Mouse (Mus musculus) neural tube, embryonic 10.5 days (tissue): Measurements from ENCODE around the gene Tmed3.

ENCODE experiments used
- DNase-seq: peaks from one replicate; pipeline ENCODE4 v3.0.0-alpha.2; 2017; ENCODE audit warnings: low spot score; ENCODE audit errors: extremely low spot score

Gene Tmed3

DNA sequence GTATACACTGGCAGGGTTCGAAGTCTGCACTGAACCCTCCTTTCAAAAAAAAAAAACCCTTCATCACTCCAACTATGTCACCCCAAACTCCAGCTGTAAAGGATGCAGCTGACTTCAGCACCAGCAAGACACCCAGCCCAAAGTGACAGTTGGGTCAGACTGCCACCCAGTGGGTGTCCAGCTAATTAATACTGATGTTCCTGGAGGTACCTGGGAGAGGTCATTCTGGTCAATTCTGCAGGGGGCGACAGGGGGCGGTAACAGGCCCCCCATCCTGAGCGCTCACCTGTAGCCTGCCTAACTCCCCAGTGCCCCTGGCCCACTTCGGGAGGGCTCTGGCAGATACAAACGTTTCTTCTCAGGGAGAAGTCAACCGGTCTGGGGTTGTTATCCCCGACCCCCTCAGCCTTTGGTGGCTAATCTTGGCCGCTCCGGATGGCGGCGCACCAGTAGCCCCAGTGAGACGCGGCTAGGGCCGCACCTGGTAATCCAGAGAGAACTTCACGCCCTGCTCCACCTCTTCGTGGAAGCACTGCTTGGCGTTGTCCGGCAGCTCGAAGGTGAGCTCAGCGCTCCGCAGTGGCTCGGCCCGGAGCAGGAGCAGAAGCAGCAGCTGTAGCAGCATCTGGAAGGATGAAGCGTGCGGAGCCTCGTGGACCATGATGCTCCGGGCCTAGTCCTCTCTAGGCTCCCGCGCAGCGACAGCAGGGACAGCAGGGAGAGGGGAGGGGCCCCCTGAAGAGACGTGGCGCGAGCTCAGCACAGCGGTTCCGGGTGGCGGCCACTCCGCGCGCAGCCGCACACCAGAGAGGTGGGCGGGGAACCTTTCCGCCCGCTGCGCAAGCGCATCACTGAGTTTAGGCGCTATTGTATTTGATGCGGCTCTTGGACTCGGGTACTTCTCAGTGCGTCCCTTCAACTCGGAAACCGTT is at the start of gene Tmed3:
TSS of gene Tmed3 (minus strand) at position 804 of the 932 bp plus-strand sequence.
- DNase-seq: peak; percentile 85

DNA sequence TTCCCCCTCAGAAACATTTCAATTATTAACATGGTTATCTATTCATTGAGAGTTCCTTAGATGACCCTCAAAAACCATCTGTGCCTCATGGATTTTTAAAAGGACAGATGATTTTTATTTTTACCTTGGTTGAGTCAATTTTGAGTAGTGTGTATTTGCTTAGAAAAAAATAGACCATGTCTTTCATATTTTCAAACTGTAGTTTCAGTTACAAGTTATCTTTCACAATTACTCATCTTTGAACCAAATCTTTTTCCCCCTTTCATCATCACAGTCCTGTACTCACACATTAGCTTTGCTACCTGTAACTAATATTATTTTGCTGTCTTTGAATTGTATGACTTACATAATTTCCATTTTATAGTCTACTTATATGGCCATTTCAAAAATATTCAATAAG is 35.2 kb upstream of the Tmed3 start:
- DNase-seq: no peak

DNA sequence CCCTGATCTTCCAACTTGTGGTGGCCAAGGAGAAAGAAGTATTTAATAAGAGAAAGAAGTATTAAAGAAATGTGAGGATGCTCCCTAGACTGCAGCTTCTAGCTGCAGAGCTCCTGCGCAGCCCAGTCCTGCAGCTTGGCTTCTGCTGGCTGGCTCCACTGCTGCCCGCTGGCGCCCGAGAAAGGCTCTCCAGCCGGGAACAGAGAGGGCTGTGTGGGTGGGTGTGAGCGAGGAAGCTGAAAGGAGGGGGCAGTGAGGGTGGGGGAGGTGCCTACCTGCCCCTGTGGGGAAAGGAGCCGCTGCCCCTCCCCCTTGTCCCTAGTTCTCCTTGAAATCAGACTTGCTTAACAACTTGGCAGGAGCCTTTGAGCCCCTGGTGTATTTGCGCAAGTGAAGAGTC is 33.4 kb upstream of the Tmed3 start, which contains the start of gene Ankrd34c:
TSS of gene Ankrd34c (minus strand) at position 181 of the 400 bp plus-strand sequence.
- no peak for DNase-seq

DNA sequence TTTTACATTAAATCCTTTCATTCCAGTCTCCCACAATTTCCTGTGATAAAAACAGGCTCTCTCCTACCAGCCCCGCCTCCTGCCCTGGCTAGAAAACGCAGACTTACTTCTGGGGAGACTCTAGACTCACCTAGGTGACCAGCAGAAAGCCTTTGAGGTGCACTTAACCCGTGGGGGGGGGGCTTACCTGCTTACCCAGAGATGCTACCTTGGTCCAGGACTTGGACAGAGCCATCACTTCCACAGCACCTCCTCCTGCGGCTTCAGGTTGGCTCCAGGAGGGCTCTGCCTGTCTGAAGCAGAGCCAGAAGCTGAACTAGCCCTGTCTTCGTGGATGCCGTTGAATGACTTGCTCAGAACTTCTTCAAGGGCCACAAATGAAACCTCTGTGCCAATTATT is 33.0 kb upstream of the Tmed3 start:
- no peak for DNase-seq

DNA sequence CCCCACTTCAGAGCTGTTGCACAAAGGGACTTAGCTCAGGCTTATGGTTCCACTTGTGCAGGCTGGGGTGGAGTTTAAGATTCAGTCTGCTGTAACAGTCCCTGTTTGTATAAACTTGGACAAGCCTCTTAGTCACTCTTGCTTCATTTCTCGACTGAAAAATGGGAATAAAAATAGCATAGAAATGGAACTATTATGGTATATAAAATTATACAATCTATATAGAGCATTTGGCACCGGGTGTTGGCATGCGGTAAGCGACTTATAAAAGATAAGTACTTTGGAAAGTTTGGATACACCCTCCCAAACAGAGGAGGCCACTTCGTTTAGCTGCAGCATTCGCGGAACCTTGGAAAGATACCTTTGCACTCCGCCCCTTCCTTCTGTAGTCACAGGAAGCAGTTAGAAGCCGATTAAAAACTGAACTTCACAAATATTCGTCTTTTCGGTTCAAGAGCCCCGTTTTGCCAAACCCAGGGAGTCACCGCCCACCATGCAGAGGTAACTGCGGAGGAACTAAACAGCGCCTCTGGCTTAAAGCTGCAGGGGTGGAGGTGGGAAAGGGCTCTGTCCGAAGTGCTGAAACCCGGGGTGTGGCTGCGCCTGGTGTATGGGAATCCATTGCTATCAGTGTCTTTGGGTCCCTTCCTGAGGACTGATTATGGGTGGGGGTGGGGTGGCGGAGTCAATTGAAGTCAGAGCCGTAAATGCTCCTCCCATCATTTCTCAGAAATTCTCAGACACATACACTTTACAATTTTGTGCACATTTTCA is 32.3 kb upstream of the Tmed3 start:
- peak; percentile 57 for DNase-seq

DNA sequence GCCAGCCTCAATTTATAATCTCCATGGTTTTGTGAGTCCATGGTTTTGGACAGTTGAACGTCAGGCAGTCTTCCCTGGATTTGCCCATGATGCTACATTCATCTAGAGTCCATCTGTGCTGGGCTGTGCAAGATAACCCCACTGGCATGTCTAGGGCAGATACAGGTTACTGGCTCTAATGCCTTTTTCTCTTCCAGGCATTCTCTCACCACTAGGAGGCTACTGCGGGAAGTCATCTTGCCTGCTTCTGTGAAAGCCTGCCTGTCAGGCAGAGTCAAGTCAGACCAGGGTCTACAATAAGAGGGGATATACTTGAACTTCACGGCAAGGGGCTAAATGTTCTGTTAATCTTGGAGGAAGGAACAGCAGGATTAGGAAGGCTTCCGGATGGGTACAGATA is 2.0 kb upstream of the Tmed3 start:
- DNase-seq: peak; percentile 17

DNA sequence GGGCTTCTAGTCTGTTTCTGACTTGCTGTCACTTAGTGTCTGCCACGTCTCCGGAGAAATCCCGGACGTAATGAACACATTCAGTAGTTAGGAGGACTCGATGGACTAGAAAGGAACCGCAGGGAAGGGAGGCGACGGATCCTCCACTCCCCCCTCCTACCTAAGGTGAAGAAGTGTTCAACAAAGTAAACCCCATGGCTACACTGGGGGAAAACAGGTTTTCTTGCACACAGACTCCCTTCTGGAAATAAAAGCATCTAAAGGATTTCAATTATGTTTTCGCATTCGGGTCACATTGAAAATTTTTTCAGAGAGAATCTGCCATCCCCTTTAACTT is 297 bp upstream of the Tmed3 start:
- DNase-seq: no peak

DNA sequence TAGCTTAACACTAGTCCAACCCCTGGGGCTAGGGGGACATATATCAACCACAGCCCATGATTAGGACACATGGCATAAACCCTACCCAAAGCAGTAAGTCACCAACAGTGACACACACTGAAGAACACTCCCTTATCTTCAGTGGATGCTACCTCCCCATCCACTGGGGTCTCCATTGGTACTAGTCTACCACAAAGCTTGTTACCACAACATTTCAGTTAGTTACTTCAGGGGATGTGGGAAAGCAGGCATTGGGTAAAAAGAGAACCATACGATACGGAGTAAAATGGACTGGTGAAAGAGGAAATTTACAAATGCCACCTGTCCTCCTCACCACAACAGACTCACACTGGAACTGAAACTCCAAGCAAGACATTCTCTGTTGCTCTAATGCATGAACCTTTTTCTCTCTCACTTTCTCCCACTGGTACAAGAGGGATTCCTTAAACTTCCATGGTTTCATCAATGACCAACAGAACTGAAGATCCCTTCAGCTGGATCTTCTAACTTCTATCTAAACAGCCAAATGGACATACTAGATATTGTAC is 3.9 kb downstream of the Tmed3 start:
- DNase-seq: no peak

DNA sequence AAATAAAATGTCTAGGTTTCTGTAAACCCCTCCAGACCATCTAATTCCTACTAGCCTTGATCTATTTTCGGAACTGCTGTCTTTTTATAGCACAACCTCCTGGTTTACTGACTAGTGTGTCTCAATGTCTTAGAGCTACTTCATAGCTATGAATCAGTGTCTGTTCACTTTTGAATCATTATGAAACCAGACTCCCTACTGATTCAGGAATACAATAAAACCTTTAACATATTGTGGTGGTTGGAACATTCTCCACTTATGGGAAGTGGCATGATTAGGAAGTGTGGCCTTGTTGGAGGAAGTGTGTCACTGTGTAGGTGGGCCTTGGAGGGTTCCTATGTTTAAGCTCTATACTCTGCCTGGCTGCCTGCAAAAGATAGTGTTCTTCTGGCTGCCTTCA is 9.7 kb downstream of the Tmed3 start:
- no peak for DNase-seq

DNA sequence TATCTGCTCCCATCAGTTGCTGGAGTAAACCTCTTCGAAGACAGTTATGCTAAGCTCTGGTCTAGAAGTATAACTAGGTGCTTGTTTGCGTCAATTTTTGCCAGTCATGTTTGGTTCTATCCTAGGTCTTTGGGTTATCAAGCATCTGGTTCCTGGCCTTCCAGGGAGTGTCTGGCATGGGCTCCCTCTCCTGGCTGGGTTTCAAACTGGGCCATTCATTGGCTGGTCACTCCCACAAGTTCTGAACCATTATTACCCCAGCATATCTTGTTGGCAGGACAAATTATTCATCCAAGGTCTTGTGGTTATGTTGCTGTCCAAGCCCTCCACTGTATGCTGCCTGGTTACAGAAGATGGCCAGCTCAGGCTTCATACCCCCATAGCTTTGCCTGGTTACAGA is 11.2 kb downstream of the Tmed3 start:
- no peak for DNase-seq

DNA sequence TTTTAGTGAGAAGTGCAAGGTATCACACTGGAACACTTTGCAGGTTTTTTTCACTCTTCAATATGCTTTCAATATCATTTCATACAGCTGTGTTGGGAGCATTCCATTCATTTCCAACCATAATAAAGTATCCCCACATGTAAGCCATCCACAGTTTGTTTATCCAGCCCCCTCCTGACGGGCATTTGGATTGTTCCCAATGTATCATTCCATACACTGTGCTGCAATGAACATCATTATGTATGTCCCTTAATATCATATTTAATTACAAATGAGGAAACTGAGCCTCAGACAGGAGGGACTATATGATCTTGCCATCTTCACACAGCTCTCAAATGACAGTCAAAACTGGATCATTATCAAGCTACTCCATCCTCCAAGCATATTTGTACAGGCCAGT is 15.7 kb downstream of the Tmed3 start:
- DNase-seq: no peak

DNA sequence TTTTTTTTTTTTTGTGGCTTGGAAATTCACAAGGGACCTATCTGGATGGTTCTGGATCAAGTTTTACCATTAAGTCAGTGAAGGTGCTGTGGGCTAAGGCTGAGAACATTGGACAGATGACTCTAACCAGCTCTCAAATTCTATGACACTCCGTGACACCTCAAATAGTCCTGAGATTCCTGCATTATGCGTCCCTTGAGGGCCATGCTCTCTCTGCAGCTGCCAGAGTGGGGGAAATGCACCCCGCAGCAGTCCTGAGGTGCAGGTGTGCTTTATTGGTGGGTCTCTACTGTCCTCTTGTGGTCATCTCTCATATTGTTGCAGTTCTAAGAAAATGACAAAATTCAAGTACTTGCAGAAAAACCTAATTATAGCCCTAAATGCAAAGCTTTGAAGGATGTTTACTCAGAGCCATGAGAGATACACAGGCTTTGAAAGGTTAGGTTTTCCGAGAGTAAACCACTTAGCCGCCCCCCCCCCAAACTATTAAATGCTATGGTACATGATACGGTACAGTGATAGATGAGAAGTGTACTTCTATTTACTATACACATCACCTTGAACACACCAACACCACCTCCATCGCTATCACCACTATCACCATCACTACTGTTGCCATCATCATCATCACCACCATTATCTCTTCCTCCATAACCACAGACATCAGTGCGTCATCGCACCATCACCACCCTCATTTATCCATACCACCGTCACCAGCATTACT is 17.2 kb downstream of the Tmed3 start:
- DNase-seq: peak; percentile 15

DNA sequence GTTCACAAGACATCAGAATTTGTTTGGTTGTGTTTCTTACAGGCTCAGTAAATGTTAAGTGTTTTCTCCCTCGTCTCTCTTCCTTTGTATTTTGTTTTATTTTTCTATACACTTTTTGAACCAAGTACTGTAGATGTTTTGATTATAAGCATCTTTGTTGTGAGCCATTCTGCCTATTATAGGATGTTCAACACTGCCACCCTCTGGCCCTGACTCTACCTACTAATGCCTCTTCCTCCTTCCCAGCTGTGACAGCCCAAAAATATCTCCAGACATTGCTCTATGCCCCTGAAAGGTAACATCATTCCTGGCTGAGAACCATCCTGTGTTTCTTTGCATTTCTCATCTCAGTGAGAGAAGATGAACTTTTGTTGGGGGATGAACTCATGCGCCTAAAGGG is 18.6 kb downstream of the Tmed3 start:
- no peak for DNase-seq

DNA sequence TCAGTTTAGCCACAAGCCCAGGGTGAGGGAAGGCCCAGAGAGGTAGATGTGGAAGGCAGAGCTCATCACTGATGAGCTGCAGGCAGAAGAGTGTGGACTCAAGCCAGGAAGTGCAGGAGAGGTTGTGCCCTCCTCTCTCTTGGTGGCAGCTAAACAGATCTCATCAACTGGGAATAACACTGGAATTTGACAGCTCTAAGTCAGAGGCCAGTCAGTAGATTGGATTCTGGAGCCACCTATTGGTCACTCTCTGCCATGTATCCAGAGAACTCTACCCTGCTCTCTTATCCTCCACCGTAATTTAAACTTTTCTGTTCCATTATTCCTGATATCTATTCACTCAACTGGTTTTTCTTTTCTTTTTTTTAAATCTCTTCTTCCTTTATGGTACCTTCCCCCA is 25.9 kb downstream of the Tmed3 start:
- DNase-seq: no peak

DNA sequence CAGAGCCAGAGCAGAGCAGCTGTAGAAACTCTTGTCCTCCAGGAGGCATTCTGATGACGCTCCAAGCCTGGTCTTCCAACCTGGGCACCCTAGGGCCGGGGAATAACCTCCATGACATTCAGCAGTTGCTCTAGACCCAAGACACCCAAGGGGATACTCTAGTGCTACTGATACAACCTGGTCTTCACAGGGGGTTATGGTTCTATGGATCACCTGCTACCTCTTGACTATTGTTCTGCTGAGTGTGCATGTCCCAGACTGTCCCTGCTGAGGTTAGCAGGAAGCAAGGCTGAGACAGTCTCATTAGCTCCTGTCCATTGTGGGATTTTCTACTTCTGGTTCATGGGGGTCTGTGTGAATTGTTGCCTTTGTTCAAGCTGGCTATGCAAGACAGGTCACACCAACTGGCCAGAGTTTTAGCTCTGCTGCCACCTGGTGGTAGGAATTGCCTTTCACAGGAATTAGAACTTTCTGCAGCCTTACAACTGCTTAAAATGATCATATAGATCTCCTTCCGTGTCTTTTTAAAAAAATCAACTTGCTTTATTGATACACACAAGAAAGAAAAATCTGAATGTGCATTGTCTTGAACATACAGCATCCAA is 30.8 kb downstream of the Tmed3 start:
- peak; percentile 85 for DNase-seq

DNA sequence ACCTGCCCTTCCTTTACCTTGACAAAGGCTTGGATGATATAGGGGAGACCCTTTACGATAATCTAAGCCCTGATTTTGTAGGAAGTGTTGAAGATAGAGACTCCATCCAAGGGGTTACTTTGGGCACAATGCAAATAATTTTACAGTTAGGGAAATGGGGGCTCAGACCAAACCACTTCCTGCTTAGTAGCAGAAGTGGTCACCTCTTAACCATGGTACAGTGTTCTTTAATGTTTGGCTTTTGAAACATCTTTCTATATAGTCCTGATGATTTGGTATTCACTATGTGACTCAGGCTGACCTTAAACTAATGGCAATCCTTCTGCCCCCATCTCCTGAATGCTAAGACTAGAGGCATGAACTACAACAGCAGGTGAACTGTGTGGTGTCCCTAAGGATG is 31.5 kb downstream of the Tmed3 start:
- no peak for DNase-seq

DNA sequence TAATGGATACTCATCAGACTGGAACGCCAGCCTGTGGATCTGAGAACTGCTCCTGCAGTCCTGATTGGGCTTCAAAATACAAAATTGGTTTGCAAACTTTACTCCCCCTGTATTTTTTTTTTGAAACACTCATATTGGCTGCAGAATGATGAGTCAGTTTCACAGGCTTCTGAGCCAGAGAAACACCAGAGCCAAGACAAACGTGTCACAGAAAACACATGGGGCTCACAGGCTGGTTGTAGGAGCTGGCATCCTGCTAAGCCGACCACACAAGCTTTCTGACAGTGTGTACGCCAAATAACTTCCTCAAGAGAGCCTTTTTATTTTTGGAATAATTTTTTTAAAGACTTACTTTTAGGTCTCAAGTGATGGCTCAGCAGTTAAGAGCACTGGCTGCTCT is 35.0 kb downstream of the Tmed3 start:
- DNase-seq: no peak

DNA sequence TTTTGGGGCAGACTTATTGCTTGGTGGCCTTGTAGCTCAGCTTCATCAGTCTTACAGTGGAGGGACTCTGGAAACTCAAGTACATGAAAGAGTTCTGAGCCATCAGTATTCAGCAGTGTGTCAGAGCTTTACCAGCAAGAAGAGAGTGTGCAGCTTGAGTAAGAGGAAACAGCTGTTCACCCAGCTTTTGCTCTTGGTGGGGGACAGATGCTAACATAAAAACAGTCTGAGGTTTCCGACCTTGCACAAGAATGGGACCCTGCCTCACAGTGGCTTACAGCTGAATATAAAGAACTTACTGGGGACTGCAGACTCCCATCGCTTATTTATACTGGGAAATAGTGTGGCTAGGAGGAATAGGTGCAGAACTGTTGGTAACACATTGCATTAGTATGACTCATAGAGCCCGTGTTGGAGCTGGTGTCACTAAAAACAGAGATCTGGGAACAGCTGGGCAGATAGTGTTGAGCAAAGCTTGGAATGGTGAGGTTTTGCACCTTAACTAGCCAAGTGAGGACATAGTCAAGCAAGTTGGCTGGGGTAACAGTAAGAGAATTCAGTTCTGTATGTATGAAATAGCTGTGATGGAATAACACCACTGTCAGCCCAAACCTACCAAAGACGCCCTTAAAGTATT is 37.4 kb downstream of the Tmed3 start:
- no peak for DNase-seq

DNA sequence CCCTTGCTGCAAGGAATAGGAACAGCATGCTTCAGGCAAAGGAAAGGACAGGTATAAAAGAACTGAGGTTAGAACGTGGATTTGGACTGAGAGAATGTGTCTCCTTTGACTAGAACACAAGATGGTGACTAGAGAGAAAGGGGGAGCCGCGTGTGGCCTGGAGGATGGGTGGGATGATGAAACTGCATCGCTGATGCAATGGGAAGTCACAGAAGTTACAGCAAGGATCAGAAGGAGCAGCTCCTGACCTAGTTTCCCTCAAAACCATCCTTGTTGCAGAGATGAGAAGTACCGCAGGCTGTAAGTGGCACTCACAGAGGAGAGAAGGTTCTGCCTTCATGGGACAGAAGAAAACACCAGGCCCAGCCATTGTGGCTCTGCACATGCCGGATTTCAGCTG is 54.0 kb downstream of the Tmed3 start:
- no peak for DNase-seq
